Mouse (Mus musculus) monocyte, adult 2 months (primary cell): ENCODE measurements around the gene Pbx3.

Source experiments
- DNase-seq, 2 experiments: peaks; one replicate each; pipeline ENCODE4 v3.0.0; 2022; ENCODE audit warnings: low spot score in 2 of 2, low read depth in 1 of 2

Pbx3 gene

DNA sequence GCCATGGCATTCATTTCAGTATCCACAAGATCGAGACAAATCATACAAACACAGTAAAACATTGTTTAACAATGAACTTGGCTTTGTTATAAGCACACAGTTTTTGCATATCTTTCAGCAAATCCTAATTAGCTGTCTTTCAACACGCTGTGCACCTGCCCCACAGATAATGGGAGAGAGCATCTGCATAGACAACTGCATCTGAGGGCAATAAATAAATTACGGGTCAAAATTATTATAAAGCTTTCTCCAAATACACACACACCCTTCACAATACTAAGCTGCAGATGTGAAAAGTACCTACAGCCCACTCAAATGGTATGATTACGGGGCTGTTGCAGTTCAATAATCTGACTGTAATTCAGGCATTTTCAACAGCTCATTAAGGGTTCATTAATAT lies 145.3 kb downstream of the Pbx3 start:
- DNase-seq, result no peak

DNA sequence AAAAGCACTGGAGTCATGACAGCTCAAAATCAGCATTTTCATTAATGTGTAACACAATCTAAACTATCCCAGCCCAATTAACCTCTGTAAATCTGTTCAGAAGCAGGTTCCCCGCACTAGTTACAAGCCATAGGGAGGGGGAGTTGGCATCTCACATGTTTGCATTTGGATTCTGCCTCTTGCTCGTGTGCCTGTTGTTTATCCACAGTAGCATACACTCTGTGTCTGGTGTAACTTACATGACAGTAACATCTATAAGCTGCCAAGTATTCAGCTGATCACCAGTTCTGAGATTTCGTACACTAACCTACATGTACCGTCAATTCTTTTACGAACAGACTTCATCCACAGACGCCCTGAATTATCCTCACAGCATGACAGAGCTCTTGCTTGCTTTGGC lies 147.5 kb downstream of the Pbx3 start:
- DNase-seq, result no peak

DNA sequence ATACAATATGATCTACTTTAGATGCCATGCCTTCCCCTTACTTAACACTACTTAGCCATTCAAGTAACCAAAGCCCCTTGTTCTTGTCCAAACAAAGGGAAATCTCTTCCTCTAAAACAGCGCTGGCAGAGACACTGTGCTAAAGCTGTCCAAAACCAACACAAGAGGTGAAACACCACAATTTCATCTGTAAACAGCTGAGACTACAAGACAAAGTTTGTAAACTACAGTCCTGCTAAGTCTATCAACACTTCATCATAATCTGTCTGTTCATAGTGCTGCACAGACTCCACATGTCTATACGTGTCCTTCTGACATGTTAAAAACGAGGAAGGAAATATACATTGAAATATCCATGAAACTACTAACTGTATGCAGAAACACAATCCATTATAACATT lies 151.5 kb downstream of the Pbx3 start:
- no peak for DNase-seq

DNA sequence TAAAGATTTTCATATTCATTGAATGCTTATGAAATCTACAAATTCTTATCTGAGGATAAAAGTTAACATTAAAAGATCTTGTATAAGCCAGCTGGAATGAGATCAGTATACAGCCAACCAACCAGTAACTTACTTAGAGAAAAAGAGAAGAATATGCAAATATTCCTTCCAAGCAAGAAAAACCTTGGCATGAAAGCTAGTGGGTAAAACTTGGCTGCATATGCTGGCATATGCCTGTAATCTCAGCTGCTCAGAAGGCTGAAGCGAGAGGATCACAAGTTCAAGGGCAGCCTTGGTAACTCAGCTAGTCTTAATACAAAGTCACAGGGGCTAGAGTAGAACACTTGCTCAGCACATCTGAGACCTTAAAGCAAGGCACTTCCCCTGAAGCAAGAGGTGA lies 153.8 kb downstream of the Pbx3 start:
- no peak for DNase-seq

DNA sequence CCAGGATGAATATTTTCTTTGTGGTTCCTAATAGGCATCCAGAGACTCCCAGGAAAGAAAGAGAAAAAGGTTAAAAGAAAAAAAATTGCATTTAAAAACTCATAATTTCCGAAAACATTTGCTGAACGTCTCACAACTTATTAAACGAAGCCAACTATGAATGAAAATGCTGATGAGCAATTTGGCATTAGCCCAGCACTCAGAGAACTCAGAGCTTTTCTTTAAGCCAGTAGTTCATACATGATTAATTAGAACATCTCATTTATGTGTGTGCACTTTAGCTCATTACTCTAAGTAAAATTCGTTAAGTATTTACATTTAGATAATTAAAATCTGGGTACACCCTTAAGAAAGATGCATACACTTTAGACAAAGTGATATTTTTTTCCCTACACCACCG lies 155.3 kb downstream of the Pbx3 start:
- DNase-seq, result no peak

DNA sequence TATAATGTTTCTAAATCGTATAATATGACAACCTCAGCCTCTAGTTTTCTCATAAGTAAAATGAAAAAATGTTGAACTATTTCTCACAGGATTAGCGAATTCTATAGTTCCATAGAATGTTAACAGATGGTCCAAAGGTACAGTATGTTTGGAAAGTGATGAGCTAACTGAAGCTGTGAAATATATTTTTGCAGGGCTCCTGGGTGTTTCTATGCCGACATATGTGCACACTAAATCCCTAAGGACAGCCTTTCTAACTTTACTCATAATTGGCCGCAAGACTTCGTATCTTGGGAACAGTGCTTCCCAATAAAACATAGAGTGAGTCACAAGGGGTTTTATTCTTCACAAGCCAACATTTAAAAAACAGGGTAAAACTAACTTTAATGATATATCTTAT lies 157.4 kb downstream of the Pbx3 start:
- no peak for DNase-seq

DNA sequence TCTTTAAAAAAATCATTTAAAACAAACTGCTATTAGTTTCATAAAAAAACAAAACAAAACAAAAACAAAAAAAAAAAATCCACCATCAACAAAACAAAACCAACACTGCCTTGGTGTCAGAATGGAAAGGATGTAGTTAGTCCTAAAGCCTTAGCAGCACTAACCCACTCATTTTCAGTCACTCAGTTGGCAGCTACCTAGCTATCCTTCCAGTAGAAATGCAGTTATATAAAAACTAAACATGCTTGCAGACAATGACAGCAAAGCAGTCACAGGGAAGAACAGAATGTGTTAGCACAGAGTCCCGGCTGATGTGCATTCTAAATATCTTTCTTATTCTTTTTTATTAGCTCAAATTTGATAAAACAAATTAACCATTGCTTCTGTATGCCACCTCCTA lies 160.5 kb downstream of the Pbx3 start:
- no peak for DNase-seq

DNA sequence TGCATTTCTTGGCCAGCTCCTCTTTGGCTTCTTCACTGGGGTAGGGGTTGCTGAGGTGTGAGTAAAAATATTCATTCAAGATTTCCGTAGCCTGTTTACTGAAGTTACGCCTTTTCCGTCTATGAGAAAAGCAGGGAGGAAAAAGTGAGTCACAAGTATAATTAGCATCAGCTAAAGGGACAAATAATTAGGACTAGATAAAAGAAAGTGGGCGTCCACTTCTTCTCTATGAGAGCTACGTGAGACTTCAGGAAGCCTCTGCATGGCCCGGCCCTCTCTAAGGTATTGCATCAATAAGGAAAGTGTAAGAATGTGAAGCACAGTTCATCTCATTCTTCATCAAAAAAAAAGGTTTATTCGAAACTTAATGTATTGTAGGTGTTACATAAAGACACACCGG lies 168.1 kb downstream of the Pbx3 start:
- no peak for DNase-seq

DNA sequence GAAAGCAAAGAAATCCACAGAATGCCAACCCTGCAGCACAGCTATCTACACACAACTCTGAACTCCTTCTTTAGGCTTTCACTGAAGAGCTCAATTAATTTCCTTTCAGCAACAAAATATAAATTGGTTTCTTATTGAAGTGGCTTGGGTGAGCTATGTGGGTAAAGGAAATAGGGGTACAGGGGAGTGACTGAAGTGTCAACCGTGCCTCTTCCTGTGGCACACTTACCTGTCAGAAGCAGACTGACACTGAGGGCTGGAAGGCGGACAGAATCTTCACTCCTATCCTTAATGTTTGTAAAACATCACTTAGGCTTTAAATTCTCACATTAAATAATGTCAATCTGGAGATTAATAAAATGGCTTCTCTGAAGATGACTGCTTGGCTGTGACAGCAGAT lies 168.6 kb downstream of the Pbx3 start:
- no peak for DNase-seq

DNA sequence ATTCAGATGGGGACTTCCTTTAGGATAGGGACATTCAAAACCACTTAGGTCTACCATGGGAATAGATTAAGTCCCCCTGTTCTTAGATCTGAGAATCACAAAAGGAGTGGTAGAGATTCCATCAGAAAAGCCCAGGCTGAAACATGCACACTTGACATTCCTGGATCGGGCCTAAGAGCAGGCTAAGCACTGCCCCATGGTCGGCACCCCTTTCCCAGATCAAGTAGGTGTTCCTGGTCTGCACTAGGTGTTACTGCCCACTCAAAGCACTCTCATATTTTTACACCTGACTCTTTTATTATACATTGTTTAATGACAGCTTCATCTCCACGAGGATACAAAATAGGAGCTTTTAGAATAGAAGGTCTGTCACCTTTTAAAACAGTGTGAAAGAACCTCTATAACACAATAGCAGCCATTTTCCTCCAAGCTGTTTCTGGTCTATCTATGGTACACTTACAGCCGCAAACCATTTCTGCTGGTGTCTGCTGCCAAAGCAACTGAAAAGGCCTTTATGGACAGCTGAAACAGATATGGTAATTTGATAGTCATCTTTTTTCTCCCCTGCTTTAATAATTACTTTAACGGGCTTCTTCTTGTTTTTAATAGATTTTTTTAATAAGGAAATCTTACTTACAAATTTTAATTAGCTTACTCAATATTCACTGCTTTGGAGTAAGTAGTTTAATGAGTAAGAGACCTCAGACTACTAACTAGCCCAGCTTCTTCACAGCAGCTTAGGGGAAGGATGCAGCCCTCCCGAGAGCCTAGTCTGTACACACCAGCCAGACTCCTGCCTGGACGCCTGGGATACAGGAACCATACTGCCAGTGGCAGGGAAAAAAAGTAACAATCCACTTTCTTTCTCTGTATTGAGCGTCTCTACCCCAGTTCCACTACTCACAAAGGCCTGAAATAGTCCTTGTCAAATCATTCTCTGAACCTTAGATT lies 178.8 kb downstream of the Pbx3 start:
- DNase-seq, result no peak

DNA sequence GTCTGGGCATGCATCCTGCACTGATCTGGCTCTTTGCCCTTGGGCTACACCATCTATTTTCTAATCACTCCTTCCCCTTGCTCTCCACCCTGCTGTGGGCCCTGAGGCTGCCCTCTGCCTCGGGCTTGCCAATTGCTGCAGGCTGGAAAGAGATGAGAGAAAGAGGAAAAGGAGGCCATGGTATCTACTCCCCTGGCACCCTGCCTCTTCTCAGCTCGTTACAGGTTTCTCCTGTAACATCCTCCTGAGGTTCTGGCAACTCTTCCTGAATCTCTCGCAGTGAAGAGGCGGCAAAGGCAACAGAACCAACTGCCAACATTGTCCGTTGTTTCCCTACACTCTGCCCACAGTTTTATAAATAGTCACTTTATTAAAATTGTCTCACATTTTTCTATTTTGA lies 179.7 kb downstream of the Pbx3 start:
- DNase-seq, result no peak

DNA sequence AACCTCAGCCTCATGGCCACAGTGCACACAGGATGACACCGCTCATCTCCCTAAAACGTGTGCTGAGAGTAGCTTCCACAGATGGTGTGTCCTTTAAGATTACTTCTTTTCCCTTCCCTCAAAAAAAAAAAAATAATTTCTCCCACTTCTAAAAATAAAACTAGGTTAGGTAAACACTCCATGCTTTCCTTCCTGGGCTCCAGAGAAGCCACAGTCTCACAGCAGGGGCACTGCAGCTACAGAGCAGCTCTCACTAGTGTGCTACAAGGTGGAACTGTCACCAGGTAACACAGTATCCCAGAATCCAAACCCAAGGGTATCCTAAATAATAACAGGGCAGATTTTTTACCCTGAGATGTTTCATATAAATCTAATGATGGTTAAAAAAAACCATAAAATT lies 185.6 kb downstream of the Pbx3 start:
- DNase-seq, result no peak

DNA sequence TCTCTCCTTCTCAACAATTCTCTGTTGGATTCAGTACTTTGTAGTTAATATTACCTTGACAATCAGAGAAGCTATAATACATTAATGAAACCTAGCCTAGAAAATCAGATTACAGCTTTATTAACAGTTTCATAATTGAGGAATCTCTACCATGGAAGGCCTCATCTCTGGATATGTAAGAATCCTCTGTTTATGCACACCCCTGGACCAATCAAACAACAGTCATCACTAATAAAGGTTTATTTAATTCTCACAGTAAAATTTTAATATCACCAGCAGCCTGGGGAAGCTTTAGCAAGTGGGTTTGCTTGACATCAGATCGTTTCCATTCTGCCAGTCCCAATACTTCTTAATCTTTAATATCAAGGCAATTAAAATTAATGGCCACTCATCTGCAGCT lies 191.3 kb downstream of the Pbx3 start:
- no peak for DNase-seq

DNA sequence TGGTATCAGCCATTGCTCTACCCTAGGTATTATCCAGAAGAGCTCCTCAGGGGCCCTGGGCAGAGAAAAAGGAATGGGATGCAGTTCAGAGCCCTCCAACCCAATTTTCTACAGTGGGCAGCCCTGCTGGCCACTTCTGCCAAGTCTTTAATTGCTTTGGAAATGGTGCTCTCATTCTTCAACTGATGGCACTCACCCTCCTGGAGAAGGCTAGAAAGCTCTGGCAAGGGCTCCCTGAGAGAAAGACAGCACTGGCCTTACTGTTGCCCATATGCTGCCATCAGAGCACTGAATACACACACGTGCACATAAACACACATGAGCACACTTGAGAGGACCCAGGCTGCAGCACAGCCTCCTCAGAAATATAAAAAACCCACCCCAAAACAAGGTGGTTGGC lies 193.6 kb downstream of the Pbx3 start:
- DNase-seq, result no peak

DNA sequence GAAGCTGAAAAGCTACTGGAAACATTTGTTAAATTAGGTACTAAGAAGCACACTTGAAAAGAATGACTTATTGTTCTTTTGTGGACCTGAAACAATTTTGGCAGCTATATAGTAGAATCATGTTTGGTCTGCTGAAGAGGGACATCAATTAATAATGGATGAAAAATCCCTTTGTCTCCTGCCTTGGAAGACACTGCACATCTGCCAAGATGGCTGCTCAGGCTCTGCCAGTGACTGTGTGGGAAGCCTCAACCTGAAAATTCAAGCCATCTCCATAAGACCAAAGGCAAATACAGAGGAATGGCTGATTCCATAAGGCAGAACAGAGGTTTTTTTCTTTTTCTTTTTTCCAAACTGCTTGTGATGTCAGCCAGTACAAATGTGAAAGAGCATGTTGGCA lies 194.3 kb downstream of the Pbx3 start:
- no peak for DNase-seq

DNA sequence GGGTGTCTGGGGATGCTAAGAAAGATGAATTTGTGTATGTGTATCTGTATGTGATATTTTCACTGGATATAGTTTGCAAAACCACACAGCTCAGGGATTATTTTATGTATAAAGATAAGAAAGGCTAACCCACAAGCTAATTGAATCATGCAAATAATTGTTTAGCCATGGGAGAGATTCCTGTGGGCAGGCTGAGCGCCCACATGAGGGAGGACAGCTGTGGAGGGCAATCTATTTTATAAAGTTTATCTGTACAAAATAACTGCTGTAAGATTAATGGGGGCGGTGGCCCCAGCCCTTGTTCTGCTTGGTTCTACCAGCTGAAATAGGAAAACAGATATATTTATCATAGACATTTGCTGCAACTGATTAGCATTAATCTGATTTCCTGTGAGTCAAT lies 202.5 kb downstream of the Pbx3 start:
- DNase-seq, result no peak

DNA sequence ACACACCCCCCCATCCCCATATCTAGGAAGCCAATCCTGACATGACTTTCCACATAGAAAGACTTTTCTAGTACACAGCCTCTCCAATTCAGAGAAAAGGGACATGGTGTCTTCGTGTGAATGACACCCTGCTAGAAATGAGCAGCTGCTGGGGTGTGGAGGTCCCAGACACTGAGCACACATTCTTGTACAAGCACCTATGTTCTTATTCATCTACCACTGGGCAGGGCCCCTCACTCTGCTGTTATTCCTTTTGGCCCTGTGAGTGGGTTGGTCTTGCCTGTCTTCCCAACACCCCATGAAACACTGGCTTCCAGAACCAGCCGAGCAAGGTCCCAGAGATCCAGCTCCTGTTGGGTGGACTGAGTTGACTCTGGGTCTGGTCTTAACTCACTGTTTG lies 203.3 kb downstream of the Pbx3 start:
- DNase-seq, result no peak

DNA sequence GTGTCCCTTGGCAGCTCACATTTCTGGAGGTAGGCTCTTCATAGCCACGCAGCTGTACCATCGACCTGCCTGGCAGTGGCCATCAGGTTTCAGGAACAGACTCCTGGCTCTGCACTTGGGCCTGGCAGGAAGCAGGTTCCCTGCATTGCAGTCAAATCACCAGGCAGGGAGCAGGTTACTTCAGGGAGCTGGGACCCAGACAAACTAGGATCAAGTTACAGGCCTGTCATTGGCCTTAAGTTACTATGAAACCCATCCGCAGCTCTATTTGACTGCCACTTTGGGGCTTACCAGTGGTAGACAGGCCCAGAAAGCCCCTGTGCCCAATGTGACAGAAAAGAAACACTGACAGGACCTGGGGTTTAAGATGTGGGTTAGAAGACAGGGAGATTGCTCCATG lies 204.8 kb downstream of the Pbx3 start:
- no peak for DNase-seq

DNA sequence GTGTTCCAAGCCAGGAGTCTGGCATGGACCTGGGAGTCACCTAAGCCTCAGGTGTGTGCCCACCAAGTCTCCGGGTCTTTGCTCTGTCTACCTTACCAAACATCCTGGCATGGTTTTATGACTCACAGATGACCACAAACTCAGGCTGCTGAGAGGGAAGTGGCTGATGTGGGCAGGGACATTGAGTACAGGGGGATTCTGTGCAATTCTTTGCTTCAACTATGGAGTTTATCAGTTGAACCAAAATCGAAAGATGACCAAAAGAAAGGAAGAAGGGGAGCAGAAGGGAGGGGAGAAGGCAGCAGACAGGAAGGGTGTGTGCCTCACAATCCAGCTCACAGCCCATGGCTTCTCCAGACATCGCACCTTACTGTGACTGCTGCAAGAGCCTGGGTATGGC lies 210.5 kb downstream of the Pbx3 start:
- no peak for DNase-seq

DNA sequence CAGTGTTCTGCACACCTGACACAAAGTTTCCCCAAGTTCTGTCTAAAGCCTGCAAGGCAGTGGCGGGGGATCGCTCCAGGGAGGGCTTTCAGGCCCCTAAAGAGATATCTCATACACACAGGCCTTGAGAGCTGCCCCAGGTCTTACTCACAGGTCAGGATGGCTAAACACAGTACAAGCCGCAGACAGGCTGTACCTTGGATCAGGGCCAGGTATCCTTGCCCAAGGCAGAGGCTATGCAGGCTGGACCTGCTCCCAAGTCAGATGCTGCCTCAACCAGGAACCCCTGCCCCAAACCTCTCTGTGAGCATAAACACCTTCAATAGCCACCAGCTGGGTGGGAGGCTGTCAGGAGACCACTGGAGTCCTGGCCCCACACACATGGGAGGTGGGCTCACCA lies 215.2 kb downstream of the Pbx3 start:
- DNase-seq, result no peak

DNA sequence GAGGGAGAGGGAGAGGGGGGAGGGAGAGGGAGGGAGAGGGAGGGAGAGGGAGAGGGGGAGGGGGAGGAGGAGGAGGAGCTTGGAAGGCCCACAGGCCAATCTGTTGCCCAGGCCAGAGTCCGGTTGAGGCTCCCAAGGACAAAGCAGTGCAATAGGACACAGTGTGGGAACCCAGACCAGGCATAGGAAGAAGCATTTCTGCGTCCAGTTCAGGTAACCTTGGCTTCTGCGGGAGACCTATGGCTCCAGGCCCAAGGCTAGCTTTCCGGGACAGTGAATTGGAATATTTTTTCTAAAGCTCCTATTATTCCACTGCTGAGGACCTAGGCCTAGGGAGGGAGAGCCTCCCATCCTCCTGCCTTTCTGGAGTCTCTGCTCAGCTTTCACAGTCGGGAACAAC lies 218.1 kb downstream of the Pbx3 start:
- DNase-seq, result no peak

DNA sequence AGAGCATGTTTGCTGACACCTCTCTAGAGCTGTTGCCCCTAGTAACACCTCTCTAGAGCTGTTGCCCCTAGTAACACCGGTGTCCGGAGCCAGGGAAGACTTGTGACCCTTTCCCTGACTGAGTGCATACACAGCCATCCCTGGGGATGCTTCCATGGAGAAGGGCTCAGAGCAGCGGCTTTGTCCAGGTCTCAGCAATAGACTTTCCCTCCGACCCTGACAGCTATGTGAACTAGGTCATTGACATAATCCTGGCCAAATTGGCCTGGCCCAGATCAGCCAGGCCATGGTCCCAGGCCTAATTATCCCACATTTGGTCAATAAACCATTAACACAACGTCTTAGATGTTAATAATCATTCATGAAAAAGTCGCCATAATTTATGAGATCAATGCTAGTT lies 219.6 kb downstream of the Pbx3 start:
- DNase-seq, result no peak

DNA sequence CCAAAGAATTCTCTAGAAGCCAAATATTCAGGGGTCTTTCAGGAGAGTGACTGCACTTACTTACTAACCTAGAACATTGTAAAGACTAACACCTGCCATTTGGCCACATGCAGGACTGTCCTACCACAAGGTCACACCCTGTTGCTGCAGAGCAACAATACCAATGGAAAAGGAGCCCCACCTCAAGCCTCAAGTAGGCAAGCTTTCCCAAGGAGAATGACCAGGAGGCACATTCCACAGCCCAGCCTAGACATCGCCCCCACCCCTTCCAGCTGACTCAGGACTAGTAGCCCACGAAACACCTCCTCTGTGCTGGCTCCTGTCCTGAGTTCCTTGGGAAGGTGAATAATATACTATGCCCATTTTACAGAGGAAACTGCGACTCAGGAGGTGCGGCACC lies 222.4 kb downstream of the Pbx3 start:
- DNase-seq, result no peak
